Mouse (Mus musculus) embryonic fibroblast, embryonic 13.5 days (primary cell): ENCODE data around the gene Ngly1.

Source experiments
- CTCF ChIP-seq: IDR thresholded peaks from 2 replicates; pipeline ENCODE4 v1.5.1; 2011; ENCODE audit warnings: mild to moderate bottlenecking, control low read depth, low read length, moderate library complexity, borderline replicate concordance; ENCODE audit not compliant: insufficient read depth
- POLR2A ChIP-seq: IDR thresholded peaks from 2 replicates; pipeline ENCODE4 v1.6.1; 2011; ENCODE audit warnings: low read depth, mild to moderate bottlenecking, control low read depth, low read length, moderate library complexity

DNA sequence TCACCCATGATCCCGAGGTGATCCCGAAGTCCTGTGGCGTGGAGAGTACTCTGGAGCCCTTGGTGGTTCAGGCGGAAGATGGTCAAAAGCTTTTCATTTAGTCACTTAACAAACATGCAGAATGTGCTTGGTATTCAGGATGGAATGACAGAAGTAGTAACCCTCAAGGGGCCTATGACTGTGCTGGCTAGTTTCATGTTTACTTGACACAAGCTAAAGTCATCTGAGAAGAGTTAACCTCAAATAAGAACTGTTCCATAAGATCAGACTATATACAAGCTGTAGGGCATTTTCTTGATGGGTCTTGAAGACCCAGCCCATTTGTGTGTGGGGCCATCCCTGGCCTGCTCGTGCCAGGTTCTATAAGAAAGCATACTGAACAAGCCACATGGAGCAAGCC is 52.7 kb downstream of the Ngly1 start:
- TF ChIP-seq CTCF (no peak), POLR2A (no peak)
